Mouse (Mus musculus) bone marrow macrophage, adult 2 months (primary cell): ENCODE data around the gene Pygm.

ENCODE experiments used
- CTCF ChIP-seq: IDR thresholded peaks from 2 replicates; pipeline ENCODE4 v1.5.1; 2012; ENCODE audit warnings: low read depth, mild to moderate bottlenecking, low read length, moderate library complexity
- POLR2A ChIP-seq: IDR thresholded peaks from 2 replicates; pipeline ENCODE4 v1.6.1; 2012; ENCODE audit warnings: mild to moderate bottlenecking, low read depth, low read length, borderline replicate concordance

- TF ChIP-seq CTCF, result no peak
- no peak for TF ChIP-seq POLR2A
Measured at GRCm38 (mm10) chr19:6385419-6385818, 1.2 kb downstream of the Pygm start.
